ENCODE assay signal across 9 mouse cellular contexts in the genomic region with DNA sequence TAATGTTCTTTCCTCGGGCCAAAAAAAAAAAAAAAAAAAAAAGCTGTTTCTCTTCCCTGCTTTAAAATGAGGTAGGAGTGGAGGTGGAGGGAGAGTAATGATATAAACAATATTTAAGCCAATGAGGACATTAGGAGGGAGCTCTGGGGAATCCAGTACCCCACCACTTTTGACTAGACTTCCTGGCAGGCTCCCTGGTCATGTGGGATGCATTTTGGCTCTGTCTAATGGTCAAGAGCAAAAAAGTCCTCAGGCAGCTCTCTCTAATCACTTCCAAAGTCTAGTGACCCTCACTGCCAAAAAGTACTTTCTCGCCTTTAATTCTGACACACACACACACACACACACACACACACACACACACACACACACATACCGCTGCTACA.
A peak's percentile ranks its signal among the peaks of the same experiment; 100 is the strongest.
DNase-seq lines count a peak whose midpoint lies in the region; ATAC-seq and TF ChIP-seq lines count a peak whose summit lies in the region.
"Had no signal": no experiment of that assay in that cellular context is flagged by ENCODE, and none has a peak within 500 bp of the region (broad histone marks: within the 10 kb centered on the region; RNA-seq: fewer than 3 reads in every experiment).

No protein-coding gene starts in this region.

- H3K4me1 ChIP-seq in embryonic facial prominence, embryonic 14.5 days (ENCODE audit: control insufficient read depth, insufficient read depth, low read length) = 0 out of 2 replicates have a peak, but pooled peaks cover 5% of the 10 kb centered on the region
- peaks cover 35% of the 10 kb centered on the region for H3K4me1 ChIP-seq in embryonic facial prominence, embryonic 10.5 days
- H3K4me1 ChIP-seq in limb, embryonic 14.5 days (ENCODE audit: control insufficient read depth, insufficient read depth, low read length) = 0 out of 2 replicates have a peak, but pooled peaks cover 11% of the 10 kb centered on the region
- H3K4me1 ChIP-seq in limb, embryonic 10.5 days = peaks cover 9% of the 10 kb centered on the region; the same call in 1 of the 2 replicates

- peak; percentile 84 for DNase-seq in embryonic facial prominence, embryonic 14.5 days (ENCODE audit: low spot score)
- no peak for DNase-seq in embryonic facial prominence, embryonic 10.5 days (ENCODE audit: low spot score)
- DNase-seq in limb, embryonic 14.5 days (ENCODE audit: low spot score) = peak; percentile 71
- DNase-seq in limb, embryonic 10.5 days (ENCODE audit: low spot score) = no peak
- peak; percentile 42 to 44 for DNase-seq in heart, adult 9 months (ENCODE audit: low spot score in 2 of 2)
- peak; percentile 24 to 49 for DNase-seq in layer of hippocampus, adult 2 months (ENCODE audit: low spot score in 2 of 2)
- no peak for DNase-seq in spleen, adult 12 weeks (ENCODE audit: low spot score)
- DNase-seq in urinary bladder, adult 2 months (ENCODE audit: low spot score) = no peak

- ATAC-seq in embryonic facial prominence, embryonic 14.5 days (ENCODE audit: low read depth) = peak; percentile 74
- ATAC-seq in limb, embryonic 14.5 days (ENCODE audit: low FRiP score, low read depth) = peak; percentile 57

- no peak overlapping the region for H3K27ac ChIP-seq in embryonic facial prominence, embryonic 14.5 days (replicated peaks; ENCODE audit: low read depth, low read length)
- no peak overlapping the region for H3K27ac ChIP-seq in embryonic facial prominence, embryonic 10.5 days (replicated peaks)
- H3K27ac ChIP-seq in limb, embryonic 14.5 days (replicated peaks; ENCODE audit: low read depth, low read length) = no peak overlapping the region
- no peak overlapping the region for H3K27ac ChIP-seq in limb, embryonic 10.5 days
- H3K27ac ChIP-seq in layer of hippocampus, adult 2 months = peak overlapping the region; percentile 91

- H3K36me3 ChIP-seq in embryonic facial prominence, embryonic 14.5 days (ENCODE audit: control insufficient read depth, insufficient read depth, low read length) = no peaks in the 10 kb centered on the region
- no peaks in the 10 kb centered on the region for H3K36me3 ChIP-seq in embryonic facial prominence, embryonic 10.5 days (replicated peaks)
- no peaks in the 10 kb centered on the region for H3K36me3 ChIP-seq in limb, embryonic 14.5 days (ENCODE audit: control insufficient read depth, insufficient read depth, low read length)
- H3K36me3 ChIP-seq in limb, embryonic 10.5 days = no peaks in the 10 kb centered on the region
- H3K36me3 ChIP-seq: limb, embryonic 15.5 days had no signal

- WGBS in embryonic facial prominence, embryonic 14.5 days = 48% methylated on average over 3 of the region's 3 CpGs
- WGBS in embryonic facial prominence, embryonic 10.5 days = 80% methylated on average over 3 of the region's 3 CpGs
- 61% methylated on average over 3 of the region's 3 CpGs for WGBS in limb, embryonic 14.5 days
- 85% methylated on average over 3 of the region's 3 CpGs for WGBS in limb, embryonic 10.5 days

- H3K4me3 ChIP-seq in embryonic facial prominence, embryonic 14.5 days (ENCODE audit: low read depth, low read length) = no peak overlapping the region
- no peak overlapping the region for H3K4me3 ChIP-seq in embryonic facial prominence, embryonic 10.5 days
- H3K4me3 ChIP-seq in limb, embryonic 14.5 days (replicated peaks; ENCODE audit: low read length) = no peak overlapping the region
- no peak overlapping the region for H3K4me3 ChIP-seq in limb, embryonic 10.5 days
- no peak overlapping the region; the same call in 1 of the 2 replicates for H3K4me3 ChIP-seq in layer of hippocampus, adult 2 months
- H3K4me3 ChIP-seq: limb, embryonic 15.5 days had no signal

- no peak overlapping the region for H3K4me2 ChIP-seq in embryonic facial prominence, embryonic 14.5 days (ENCODE audit: low read depth, low read length)
- H3K4me2 ChIP-seq in limb, embryonic 14.5 days (replicated peaks; ENCODE audit: low read depth, low read length, severe bottlenecking) = no peak overlapping the region
- H3K4me2 ChIP-seq: limb, embryonic 15.5 days had no signal

- TF ChIP-seq POLR2A in limb, embryonic 14.5 days (IDR thresholded peaks at IDR 0.05; ENCODE audit: borderline replicate concordance, extremely low read depth, insufficient read depth, insufficient read length) = no peak

- no peaks in the 10 kb centered on the region for H3K27me3 ChIP-seq in embryonic facial prominence, embryonic 14.5 days (replicated peaks; ENCODE audit: control insufficient read depth, insufficient read depth, low read length)
- H3K27me3 ChIP-seq in embryonic facial prominence, embryonic 10.5 days (replicated peaks; ENCODE audit: low read depth, poor library complexity, severe bottlenecking) = no peaks in the 10 kb centered on the region
- no peaks in the 10 kb centered on the region for H3K27me3 ChIP-seq in limb, embryonic 14.5 days (ENCODE audit: control insufficient read depth, insufficient read depth, low read length)
- no peaks in the 10 kb centered on the region for H3K27me3 ChIP-seq in limb, embryonic 10.5 days (ENCODE audit: low read depth, poor library complexity, severe bottlenecking)
- H3K27me3 ChIP-seq: limb, embryonic 15.5 days had no signal

- no peak overlapping the region for H3K9ac ChIP-seq in embryonic facial prominence, embryonic 14.5 days (ENCODE audit: low read depth, low read length)
- H3K9ac ChIP-seq in limb, embryonic 14.5 days (ENCODE audit: low read depth, low read length, severe bottlenecking) = no peak overlapping the region
- H3K9ac ChIP-seq: limb, embryonic 15.5 days had no signal

- no peak for TF ChIP-seq CTCF in layer of hippocampus, adult 2 months (conservative IDR thresholded peaks at IDR 0.05)

- no peaks in the 10 kb centered on the region for H3K9me3 ChIP-seq in embryonic facial prominence, embryonic 14.5 days (ENCODE audit: control insufficient read depth, low read length)
- H3K9me3 ChIP-seq in embryonic facial prominence, embryonic 10.5 days = no peaks in the 10 kb centered on the region
- no peaks in the 10 kb centered on the region for H3K9me3 ChIP-seq in limb, embryonic 14.5 days (ENCODE audit: control insufficient read depth, low read length)
- no peaks in the 10 kb centered on the region for H3K9me3 ChIP-seq in limb, embryonic 10.5 days (replicated peaks)
- H3K9me3 ChIP-seq: limb, embryonic 15.5 days had no signal

Comparison
In these comparisons a context has a peak if more than half of its experiments do, and no peak if none do; other contexts are left out.
1. DNase-seq: peak in embryonic facial prominence, embryonic 14.5 days (single experiment), limb, embryonic 14.5 days (single experiment), heart, adult 9 months (2 of 2) and layer of hippocampus, adult 2 months (2 of 2); none in embryonic facial prominence, embryonic 10.5 days (single experiment), limb, embryonic 10.5 days (single experiment), spleen, adult 12 weeks (single experiment) and urinary bladder, adult 2 months (single experiment).